Mouse (Mus musculus) right cerebral cortex, postnatal 4 days (tissue): ENCODE data around the gene Slc38a7.
"Not testable (repeated sequence)": the region's sequence is repeated elsewhere in the genome, so short reads cannot be mapped to it uniquely, and the experiment has no call there.

Source experiments
- DNase-seq: peaks from one replicate; pipeline ENCODE4 v3.0.0-alpha.2; 2022

The Slc38a7 gene

GRCm38 (mm10) chr8:95806461-95807191, 46.7 kb downstream of the Slc38a7 start:
- no peak for DNase-seq

GRCm38 (mm10) chr8:95805482-95805881, 47.9 kb downstream of the Slc38a7 start:
- DNase-seq, result no peak

GRCm38 (mm10) chr8:95802231-95802630, 51.1 kb downstream of the Slc38a7 start:
- DNase-seq, result no peak

- no peak for DNase-seq
Observed at GRCm38 (mm10) chr8:95801476-95802064, 51.8 kb downstream of the Slc38a7 start.

- DNase-seq, result no peak
Observed at GRCm38 (mm10) chr8:95800353-95800752, 53.0 kb downstream of the Slc38a7 start.

- DNase-seq, result no peak
Observed at GRCm38 (mm10) chr8:95799891-95800290, 53.4 kb downstream of the Slc38a7 start.

GRCm38 (mm10) chr8:95799117-95799516, 54.2 kb downstream of the Slc38a7 start:
- DNase-seq, result no peak

GRCm38 (mm10) chr8:95795333-95796061, 57.8 kb downstream of the Slc38a7 start:
- DNase-seq, result not testable (repeated sequence)
